Mouse (Mus musculus): ENCODE data around the gene Kiss1r.
"Not testable (repeated sequence)": the region's sequence is repeated elsewhere in the genome, so short reads cannot be mapped to it uniquely, and the experiment has no call there.

Kiss1r gene

DNA sequence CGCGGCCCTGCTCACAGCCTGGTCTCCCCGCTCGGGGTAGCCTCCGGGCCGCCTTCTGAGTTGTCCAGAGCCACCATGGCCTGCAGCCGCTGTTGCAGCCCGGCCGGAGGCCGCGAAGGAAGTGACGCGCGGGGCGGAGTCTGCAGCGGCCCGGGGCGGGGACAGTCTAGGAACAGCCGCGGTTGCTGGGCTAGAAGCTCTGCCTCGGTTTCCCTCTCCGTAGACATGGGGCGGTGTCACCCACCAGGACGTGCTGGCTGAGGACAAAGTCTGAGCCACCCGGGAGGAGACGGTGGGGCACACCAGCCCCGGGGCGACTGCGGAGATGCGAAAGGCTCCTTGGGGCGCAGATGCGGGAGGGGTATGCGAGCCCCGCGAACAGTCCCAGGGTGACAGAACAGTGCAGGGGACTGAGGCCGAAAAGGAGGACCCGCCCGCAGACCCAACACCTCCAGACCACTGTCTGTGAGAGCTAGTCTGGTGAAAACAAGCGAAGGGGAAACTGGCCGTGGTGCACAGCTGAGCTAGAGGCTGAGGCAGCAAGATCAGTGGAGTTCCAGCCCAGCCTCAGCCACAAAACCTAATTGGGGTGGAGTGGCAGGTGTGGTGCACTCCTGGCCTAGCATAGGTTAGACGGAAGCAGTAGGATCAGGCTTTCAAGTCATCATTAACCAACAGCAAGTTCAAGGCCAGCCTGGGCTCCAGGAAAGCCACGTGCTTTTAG lies at the start of gene Kiss1r:
TSS of gene Kiss1r (plus strand) at position 164 of the 724 bp plus-strand sequence.
- DNase-seq (ENCODE audit: extremely low spot score, low read depth, low spot score): no peak

DNA sequence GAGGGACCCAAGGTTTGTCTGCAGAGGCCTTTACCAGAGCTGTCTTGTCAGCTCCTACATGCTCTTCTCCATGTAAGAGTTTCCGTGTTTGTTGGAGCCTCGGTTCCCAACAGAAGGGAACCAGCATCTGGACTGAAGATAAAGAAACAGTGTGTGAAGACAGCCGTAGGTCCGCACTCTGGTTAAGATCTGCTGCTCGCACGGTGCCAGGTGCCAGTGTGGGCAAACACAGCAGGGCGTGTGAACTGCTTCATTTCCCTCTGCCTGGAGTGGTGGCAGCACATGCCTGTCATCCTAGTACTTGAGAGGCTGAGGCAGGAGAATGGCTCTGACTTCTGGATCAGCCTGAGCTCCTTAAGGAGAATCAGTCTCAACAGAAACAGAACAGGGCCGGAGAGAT lies 44.9 kb upstream of the Kiss1r start:
- no peak for DNase-seq (ENCODE audit: extremely low spot score, low read depth, low spot score)

DNA sequence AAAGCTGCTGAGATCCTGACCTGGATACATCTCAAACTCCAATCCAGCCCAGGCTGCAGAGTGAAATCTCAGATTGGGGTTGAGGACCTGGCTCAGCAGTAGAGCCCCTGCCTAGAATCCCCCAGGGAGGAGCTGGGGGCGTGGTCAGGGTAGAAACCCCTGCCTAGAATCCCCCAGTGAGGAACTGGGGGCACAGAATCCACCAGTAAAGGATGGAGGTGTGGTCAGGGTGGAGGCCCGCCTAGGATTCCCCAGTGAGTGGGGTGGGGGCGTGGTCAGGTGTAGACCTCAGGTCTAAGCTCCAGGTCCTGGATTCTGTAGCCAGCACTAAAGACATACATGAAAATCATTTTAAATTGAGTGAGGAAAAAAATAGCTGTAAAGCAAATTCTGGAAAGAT lies 43.9 kb upstream of the Kiss1r start:
- no peak for DNase-seq (ENCODE audit: extremely low spot score, low read depth, low spot score)

DNA sequence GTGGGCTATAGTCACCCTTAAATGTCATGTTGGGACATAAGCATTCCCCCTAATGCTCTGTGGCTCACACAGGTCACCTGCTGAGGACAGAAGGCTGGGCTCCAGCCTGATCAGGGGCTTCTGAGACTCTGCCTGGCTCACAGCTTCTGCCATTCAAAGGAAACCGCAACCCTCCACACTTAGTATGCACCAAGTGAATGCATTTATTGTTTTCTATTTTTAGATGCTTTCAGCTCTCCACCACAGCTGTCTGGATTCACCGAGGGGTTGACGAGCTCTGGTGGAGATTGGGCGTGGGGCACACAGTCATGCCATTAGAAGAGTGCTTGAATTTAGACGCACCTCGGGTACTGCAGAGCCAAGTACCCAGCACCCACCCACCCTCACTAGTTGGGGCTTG lies 43.5 kb upstream of the Kiss1r start:
- DNase-seq (ENCODE audit: extremely low spot score, low read depth, low spot score): no peak

DNA sequence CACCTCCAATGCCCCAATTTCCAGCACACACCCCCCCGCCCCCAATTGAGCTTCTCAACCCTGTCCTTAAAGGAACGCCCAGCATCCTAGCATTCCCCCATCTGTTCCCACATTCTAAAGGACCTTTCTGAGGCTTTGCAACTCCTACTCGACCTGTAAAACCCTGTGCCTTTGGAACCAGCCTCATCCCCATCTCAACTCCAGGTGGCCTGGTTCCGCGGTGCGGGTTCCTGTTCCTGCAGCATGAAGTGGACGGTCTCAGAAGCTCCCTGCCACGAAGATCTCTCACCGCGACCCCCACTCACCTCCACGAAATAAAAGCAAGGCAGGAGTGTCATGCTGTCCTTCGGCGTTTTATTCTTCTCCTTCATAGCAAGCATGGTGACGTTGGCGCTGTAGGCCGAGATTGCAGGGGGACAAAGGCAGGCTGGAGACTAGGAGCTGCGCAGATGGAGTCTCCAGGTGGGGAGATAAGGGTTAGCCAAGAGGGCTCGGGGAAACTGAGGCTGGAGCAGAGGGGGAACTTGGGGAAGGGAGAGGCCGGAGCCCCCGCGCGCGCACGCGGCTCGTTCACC lies 43.0 kb upstream of the Kiss1r start:
- DNase-seq (ENCODE audit: extremely low spot score, low read depth, low spot score): no peak

DNA sequence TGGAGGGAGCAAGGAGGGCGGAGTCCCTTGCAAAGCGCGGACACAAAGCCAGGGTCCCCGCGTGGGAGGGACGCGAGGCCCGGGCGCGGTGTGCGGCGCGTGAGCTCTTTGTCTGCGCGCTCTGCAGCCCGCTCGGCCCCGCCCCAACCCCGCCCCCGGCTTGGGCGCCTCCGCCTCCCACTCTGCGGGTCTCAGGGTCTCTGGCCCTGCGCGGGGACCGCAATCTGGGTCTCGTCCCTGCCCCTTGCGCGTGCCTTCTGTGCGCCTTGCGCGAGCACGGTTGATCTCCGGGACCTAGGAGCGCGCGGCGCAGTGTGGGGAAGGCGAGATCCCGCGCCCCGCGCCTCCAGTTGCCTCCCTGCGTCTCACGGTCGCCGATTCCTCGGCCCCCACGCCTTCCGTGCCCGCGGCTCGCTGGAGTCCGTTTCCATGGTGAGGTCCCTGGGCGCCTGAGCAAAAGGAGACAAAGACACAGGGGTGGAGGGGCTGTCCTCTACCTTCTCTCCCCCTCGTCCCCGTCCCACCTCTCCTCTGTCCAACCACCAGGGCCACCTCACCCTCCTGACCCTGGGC lies 42.4 kb upstream of the Kiss1r start, which contains the start of the genes Prtn3 and Plppr3:
TSS of gene Prtn3 (plus strand) at position 187 of the 573 bp plus-strand sequence.
TSS of gene Plppr3 (minus strand) at position 345 of the 573 bp plus-strand sequence.
- no peak for DNase-seq (ENCODE audit: extremely low spot score, low read depth, low spot score)

DNA sequence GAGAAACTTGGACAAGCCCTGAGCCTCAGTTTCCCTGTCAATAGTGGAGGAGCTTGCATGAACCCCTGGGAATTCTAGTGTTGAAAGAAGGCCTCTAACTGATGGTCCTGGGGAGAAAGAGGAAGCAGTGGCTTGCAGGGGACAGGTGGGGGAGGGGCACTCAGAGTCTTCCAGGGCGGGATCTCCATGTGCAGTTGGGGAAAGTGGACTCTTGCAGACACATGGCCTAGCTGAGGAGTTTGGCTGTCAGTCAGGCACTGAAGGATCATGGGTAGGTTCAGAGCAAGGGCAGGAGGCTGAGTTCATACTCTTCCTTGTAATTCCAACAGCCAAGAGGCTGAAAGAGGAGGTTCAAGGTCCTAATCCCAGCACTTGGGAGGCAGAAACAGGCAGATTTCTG lies 39.6 kb upstream of the Kiss1r start:
- DNase-seq (ENCODE audit: extremely low spot score, low read depth, low spot score): no peak

DNA sequence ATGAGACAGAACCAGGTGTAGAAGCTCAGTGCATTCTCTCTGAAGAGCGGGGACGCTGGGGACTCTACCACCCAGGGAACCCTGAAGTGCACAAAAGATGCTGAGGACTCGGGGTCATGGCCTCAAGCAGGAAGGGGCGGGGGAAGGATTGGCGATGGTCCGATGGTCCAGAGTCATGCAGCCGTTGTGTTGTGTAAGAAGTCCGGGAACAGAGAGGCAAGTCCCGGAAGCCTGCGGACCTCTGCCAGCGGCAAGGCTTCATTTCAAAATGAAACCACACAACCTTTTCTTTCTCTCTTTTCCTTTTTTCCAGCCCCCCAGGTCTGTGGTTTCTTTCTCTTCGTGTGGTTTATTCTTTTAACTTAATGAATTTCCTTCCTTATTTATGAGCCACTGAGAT lies 39.0 kb upstream of the Kiss1r start:
- DNase-seq (ENCODE audit: extremely low spot score, low read depth, low spot score): no peak

DNA sequence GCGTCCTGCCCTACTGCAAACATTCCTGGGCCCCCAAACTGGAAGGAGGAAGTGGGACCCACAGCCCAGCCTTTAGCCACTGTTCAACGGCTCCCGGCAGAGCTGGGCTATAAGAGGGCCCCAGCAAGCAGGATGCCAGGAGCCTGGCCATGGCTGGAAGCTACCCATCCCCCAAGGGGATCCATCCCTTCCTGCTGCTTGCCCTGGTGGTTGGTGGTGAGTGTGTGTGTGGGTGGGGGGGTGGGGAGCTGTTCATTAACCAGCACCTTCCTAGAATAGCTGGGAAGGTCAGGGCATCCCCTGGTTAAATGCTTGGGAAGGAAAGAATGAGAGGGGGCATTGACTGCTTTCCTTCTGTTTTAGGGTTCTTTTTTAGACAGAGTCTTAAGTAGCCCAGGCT lies 37.2 kb upstream of the Kiss1r start:
- DNase-seq (ENCODE audit: extremely low spot score, low read depth, low spot score): no peak

DNA sequence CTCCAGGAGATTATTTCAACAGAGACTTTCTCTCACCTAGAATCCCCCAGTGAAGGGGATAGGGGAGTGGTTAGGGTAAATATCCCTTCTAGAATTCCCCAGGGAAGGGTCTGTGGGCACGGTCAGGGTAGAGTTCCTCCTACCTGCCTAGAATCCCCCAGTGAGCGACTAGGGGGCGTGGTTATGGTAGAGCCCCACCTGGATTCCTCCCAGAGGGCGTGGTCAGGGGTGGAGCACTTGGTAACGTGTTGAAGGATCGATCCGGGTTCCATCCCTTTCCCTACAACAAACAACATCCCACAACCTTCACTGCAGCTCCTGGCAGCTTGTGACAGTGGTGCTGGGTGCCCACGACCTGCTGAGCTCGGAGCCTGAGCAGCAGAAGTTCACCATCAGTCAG lies 36.0 kb upstream of the Kiss1r start:
- DNase-seq (ENCODE audit: extremely low spot score, low read depth, low spot score): no peak

DNA sequence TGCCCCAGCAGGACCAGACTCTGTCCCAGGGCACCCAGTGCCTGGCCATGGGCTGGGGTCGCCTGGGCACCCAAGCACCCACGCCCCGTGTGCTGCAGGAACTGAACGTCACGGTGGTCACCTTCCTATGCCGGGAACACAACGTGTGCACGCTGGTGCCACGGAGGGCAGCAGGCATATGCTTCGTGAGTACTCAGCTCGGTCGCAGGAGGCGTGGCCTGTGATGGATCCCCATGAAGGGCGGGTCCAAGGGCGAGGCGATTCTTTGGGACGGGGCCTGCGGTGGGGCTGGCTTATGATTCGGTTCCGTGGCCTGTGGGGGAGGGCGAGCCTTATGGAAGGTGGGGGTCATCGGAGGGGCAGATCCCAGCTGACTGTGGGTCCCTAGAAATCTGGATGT lies 34.8 kb upstream of the Kiss1r start:
- no peak for DNase-seq (ENCODE audit: extremely low spot score, low read depth, low spot score)

DNA sequence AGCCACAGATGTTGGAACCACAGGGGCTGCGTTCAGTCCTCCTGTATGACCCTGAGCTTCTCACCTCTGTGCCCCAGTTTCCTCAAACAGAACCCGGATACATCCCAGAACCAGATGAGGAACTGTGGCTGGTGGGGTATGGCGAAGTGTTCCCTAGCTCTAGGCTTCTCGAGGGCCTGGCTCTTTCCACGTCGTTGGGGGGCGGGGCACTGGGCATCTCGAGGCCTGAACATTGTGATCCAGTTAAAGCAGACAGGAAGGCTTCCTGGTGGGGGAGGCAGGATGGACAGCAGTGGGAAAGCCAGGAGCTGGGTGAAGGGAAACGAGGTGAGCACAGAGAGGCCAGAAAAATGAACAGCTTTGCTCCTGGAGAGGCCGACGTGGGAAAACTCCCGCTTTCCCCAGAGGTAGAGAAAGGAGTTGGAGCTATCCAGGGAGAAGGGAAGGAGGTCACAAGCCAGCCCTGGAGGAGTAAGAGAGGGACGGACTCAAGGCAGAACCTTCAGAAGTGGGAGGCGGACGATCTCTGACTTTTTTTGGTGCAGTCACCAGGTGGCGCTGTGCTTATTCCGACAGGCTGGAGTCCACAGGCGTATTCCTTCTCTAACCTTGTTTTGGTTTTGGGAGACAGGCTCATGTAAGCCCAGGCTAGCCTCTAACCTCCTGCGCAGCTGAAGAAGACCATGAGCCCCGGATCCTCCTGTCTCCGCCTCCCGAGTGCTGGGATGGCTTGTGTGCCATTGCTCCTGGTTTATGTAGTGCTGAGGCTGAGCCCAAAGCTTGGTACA lies 33.3 kb upstream of the Kiss1r start:
- peak; percentile 57 for DNase-seq (ENCODE audit: extremely low spot score, low read depth, low spot score)

DNA sequence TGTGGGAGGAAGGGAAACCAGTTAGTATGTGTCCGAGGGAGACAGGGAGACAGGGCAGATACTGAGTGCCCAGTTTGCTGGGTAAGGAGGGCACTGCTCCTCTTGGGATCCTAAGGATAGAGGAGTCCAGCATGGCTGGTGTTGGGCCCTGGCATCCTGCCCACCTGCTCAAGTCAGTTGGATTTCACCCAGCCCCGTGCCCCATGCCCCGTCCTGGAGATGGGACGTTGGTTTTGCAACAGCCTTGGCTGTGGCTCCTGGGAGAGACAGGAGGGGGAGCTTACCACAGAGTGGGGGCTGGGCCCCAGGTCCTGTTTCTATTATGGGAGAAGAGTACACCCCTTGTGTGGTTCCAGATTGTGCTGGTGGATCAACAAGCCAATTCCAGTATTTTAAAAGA lies 32.3 kb upstream of the Kiss1r start:
- no peak for DNase-seq (ENCODE audit: extremely low spot score, low read depth, low spot score)

DNA sequence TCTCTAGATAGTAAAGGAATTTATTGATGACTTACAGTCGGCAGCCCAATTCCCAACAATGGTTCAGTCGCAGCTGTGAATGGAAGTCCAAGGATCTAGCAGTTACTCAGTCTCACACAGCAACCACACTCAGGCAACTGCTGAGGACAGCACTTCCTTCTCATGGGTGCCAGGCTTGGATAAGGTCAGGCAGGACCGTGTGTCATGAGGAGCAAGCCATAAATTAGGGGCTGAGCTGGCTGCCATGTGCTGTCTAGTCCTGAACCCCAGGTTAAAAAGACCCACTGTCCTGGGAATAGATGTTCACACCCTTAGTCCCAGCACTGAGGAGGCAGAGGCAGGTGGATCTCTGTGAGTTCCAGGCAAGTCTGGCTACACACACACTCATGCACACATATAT lies 31.8 kb upstream of the Kiss1r start:
- DNase-seq (ENCODE audit: extremely low spot score, low read depth, low spot score): not testable (repeated sequence)

DNA sequence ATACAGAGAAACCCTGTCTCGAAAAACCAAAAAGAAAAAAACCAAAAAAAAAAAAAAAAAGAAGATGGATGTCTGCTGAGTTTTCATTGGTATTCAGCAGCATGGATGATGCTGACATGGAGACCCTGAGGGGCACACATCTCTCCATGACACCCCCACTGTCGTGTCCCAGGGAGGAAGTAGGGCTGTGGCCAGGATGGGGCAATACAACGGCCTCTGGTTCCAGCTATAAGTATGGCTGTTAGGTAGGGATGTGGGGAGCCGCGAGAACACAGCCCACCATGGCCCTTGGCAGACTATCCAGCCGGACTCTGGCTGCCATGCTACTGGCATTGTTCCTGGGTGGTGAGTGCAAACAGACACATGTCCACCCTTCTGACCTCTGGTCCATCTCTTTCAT lies 30.7 kb upstream of the Kiss1r start, which contains the start of gene Elane:
TSS of gene Elane (plus strand) at position 194 of the 400 bp plus-strand sequence.
- no peak for DNase-seq (ENCODE audit: extremely low spot score, low read depth, low spot score)

DNA sequence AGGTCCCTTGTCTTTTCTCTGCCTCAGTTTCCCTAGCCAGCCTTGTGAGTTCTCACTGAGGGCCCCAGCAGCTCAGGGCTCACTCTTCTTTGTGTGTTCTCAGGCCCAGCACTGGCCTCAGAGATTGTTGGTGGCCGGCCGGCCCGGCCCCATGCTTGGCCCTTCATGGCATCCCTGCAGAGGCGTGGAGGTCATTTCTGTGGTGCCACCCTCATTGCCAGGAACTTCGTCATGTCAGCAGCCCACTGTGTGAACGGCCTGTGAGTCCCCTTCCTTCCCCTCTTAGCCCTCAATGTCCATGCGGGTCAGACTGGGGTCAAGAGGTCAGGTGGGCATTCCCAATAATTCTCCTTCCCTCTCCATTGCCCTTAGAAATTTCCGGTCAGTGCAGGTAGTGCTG lies 30.2 kb upstream of the Kiss1r start:
- no peak for DNase-seq (ENCODE audit: extremely low spot score, low read depth, low spot score)

DNA sequence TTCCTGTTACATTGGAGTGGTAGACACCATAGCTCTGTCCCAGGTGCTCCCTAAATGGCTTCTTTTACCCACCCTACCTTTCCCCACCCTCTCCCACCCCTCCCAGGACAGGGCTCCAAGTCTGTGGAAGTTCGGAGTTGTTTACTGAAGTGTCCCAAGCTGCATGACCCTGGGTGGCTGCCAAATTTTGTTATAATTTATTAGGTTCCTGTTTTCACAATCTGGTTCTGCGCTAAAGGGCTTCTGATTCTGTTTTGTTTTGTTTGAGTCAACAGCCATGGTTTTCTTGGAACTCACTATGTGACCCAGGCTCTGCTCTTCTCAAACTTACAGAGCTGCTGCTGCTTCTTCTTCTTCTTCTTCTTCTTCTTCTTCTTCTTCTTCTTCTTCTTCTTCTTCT lies 27.4 kb upstream of the Kiss1r start:
- DNase-seq (ENCODE audit: extremely low spot score, low read depth, low spot score): no peak

DNA sequence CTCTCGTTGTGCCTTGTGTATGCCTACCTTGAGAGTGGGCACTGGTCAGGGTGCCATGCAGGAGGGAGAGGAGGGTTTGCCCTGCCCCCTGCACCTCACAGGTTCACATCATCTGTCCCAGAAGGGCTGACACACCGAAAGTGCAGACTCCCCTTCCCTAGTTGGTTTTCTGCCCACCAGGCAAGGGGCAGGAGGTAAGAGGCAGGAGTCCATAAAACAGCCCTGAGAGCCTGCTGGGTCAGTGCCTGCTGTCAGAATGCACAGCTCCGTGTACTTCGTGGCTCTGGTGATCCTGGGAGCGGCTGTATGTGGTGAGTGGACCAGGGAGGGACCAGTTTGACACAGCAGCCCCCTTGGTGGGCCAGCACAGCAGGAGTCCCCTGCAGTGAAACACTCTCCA lies 26.1 kb upstream of the Kiss1r start, which contains the start of gene Cfd:
TSS of gene Cfd (plus strand) at position 184 of the 400 bp plus-strand sequence.
- no peak for DNase-seq (ENCODE audit: extremely low spot score, low read depth, low spot score)

DNA sequence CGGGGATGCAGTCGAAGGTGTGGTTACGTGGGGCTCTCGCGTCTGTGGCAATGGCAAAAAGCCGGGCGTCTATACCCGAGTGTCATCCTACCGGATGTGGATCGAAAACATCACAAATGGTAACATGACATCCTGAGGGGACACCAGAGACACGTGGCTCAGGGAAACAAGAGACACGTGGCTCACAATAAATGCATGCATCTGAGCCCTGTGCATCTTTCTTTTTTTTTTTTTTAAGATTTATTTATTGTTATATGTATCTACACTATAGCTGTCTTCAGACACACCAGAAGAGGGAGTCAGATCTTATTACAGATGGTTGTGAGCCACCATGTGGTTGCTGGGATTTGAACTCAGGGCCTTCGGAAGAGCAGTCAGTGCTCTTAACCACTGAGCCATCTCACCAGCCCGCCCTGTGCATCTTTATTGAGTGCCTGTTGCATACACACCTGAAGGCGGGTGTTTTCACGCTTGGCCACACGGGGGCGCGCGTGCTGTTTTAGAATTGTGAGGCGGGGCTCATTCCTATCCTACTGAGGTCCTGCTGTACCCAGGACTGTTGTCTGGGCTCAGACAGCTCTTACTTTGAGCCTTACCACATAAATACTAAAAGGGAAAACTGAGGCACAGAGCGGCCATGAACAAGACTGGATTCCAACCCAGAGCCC lies 24.2 kb upstream of the Kiss1r start:
- not testable (repeated sequence) for DNase-seq (ENCODE audit: extremely low spot score, low read depth, low spot score)

DNA sequence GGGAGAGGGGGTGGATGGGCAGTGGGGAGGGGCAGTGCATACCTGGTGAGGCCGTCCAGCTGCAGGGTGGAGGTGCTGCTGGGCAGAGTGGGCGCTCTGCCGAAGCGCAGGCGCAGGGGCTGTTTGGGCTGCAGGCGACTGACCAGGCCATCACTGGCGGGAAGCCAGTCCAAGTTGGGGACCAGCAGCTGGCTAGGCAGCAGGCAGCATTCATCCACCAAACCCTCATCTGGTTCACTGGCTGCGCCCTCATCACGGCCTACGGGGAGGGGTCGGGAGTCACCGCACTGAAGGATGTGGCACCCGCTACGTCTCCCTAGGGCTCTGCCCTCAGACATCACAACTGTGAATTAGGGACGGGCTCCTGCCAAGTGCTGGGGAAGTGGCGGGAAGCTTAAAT lies 20.5 kb upstream of the Kiss1r start:
- no peak for DNase-seq (ENCODE audit: extremely low spot score, low read depth, low spot score)

DNA sequence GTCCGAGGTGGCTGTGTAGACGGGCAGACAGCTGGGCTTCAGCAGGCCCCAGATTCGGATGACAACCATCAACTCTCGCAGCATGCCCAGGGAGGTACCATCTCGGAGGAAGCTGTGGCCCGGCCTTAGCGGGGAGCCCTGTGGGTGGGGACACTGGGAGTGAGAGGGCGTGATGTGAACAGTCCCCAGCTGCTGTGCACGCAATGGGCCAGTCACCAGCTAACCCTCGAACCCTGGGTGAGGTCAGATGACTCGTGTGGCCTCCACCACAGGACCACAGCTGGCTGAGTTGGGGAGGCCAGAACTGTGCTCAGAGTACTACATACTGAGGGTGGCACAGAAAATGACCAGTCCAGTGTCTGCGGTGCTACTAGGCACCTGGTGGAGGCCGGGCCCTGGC lies 20.0 kb upstream of the Kiss1r start:
- DNase-seq (ENCODE audit: extremely low spot score, low read depth, low spot score): no peak

Measured in hindlimb bud, embryonic 11.5 days (tissue).